Mouse (Mus musculus) intestine, embryonic 16.5 days (tissue): ENCODE data around the gene Rhov. TPM values are rescaled to one million over a fixed set of nuclear protein-coding genes. Genes with fewer than 3 reads are reported as not detected.

ENCODE experiments used
- ATAC-seq: fragments of 200-750 bp; cut with Nextera tagmentation; 2 replicates; pipeline ENCODE4 v1.8.0; 2017; ENCODE audit warnings: moderate TSS enrichment, moderate library complexity
- H3K27ac ChIP-seq: fragments of 300-500 bp; sonication (generic); 2 replicates; pipeline ENCODE4 v1.5.1; 2014; ENCODE audit warnings: mild to moderate bottlenecking, low read length
- H3K27me3 ChIP-seq: fragments of 300-500 bp; sonication (generic); replicated peaks from 2 replicates; pipeline ENCODE4 v1.6.1; 2014; ENCODE audit warnings: low read length, control low read depth, mixed read lengths; ENCODE audit not compliant: control insufficient read depth, insufficient read depth
- H3K36me3 ChIP-seq: fragments of 300-500 bp; sonication (generic); 2 replicates; pipeline ENCODE4 v1.6.1; 2014; ENCODE audit warnings: low read length, control low read depth; ENCODE audit not compliant: control insufficient read depth, insufficient read depth
- H3K4me1 ChIP-seq: fragments of 300-500 bp; sonication (generic); 2 replicates; pipeline ENCODE4 v1.6.1; 2014; ENCODE audit warnings: low read length, control low read depth, mixed read lengths; ENCODE audit not compliant: control insufficient read depth, insufficient read depth
- H3K4me2 ChIP-seq: fragments of 300-500 bp; sonication (generic); 2 replicates; pipeline ENCODE4 v1.6.1; 2014; ENCODE audit warnings: low read depth, low read length, control low read depth
- H3K4me3 ChIP-seq: fragments of 300-500 bp; sonication (generic); 2 replicates; pipeline ENCODE4 v1.5.1; 2014; ENCODE audit warnings: mild to moderate bottlenecking, low read length
- H3K9ac ChIP-seq: fragments of 300-500 bp; sonication (generic); 2 replicates; pipeline ENCODE4 v1.6.1; 2014; ENCODE audit warnings: low read depth, low read length
- H3K9me3 ChIP-seq: fragments of 300-500 bp; sonication (generic); 2 replicates; pipeline ENCODE4 v1.6.1; 2016; ENCODE audit warnings: low read length, control low read depth; ENCODE audit not compliant: control insufficient read depth
- WGBS: fragments of 180-500 bp; shearing (Covaris S2); extraction: QIAGEN DNeasy Blood & Tissue Kit; methylation state at CpG from one replicate; pipeline ENCODE4 v1.1.7; 2014; 5-methylcytosine and 5-hydroxymethylcytosine counted together
- polyA plus RNA-seq: library from polyadenylated mRNA; unstranded; fragments of >200 nt; fragmentation: Nextera tagmentation; extraction: Ambion mirVana; gene quantifications from 2 replicates; pipeline ENCODE4 v1.2.1, GENCODE M21; 2015

Gene Rhov
- polyA plus RNA-seq, 1 experiment from 2014 or later = 4.1 TPM

GRCm38 (mm10) chr2:119276926-119277325, 5.9 kb upstream of the Rhov start:
- H3K27me3 ChIP-seq = no peaks in the 10 kb centered on the region
- no peaks in the 10 kb centered on the region for H3K36me3 ChIP-seq
- 0 out of 2 replicates have a peak, but pooled peaks cover 3% of the 10 kb centered on the region for H3K4me1 ChIP-seq
- no peak overlapping the region for H3K9ac ChIP-seq
- no peak overlapping the region for H3K4me3 ChIP-seq
- no peak for ATAC-seq
- H3K9me3 ChIP-seq = no peaks in the 10 kb centered on the region
- 83% methylated on average over 7 of the region's 7 CpGs for WGBS
- H3K27ac ChIP-seq = no peak overlapping the region
- no peak overlapping the region for H3K4me2 ChIP-seq

- Histone ChIP-seq H3K27me3 (peaks cover 6% of the 10 kb centered on the region; the same call in 1 of the 2 replicates), H3K27ac (no peak overlapping the region)
- 85% methylated on average over 1 of the region's 1 CpGs for WGBS
These were observed 3.1 kb upstream of the Rhov start for GRCm38 (mm10) chr2:119274126-119274525.

DNA sequence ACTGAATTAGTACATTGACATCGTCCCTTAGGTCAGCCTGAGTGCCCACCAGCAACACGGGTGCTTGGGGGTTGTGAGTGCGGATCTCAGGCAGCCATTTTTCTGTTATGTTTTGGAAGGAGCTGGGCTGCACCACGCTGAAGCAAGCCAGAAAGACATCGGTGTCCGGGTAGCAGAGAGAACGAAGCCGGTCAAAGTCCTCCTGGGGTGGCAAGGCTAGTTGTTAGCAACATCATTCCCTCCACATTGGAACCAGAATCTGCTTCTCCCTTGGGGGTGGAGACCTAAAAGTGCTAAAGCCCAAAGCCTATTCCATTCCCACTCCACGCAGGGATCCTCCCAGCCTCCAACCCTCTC, 808 bp downstream of the Rhov start:
- Histone ChIP-seq H3K4me2 (peak overlapping the region; percentile 100), H3K9ac (peak overlapping the region; percentile 74), H3K4me3 (peak overlapping the region; percentile 68), H3K4me1 (peaks cover 14% of the 10 kb centered on the region), H3K27me3 (peaks cover 6% of the 10 kb centered on the region; the same call in 1 of the 2 replicates), H3K9me3 (no peaks in the 10 kb centered on the region), H3K36me3 (no peaks in the 10 kb centered on the region), H3K27ac (no peak overlapping the region)
- no peak for ATAC-seq
- 53% methylated on average over 9 of the region's 9 CpGs for WGBS

More at GRCm38 (mm10) chr2:119274126-119274525, 3.1 kb upstream of the Rhov start:
- Histone ChIP-seq H3K9me3 (no peaks in the 10 kb centered on the region), H3K4me2 (no peak overlapping the region), H3K36me3 (no peaks in the 10 kb centered on the region), H3K4me3 (no peak overlapping the region), H3K4me1 (peaks cover 10% of the 10 kb centered on the region; the same call in 1 of the 2 replicates), H3K9ac (no peak overlapping the region)
- ATAC-seq = no peak

DNA sequence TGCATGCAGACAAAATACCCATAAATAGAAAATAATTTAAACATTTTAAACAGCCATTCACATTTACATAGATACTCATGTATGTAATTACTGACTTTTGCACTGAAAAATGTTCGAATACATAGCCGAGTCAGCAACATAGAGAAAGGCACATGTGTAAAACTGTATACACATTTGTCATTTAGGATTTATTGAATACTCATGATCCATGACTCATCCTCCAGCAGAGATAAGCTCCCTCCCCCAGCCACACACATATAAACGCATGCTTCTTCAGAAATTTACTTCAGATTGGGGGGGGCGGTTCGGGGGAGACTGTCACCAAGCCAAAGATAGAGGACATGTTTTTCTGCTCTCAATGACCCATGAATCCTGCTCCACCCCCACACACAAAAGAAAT, 7.3 kb downstream of the Rhov start:
- H3K9ac ChIP-seq = no peak overlapping the region
- peaks cover 14% of the 10 kb centered on the region for H3K4me1 ChIP-seq
- WGBS = 61% methylated on average over 5 of the region's 5 CpGs
- no peak overlapping the region for H3K4me2 ChIP-seq
- ATAC-seq = no peak
- H3K27me3 ChIP-seq = no peaks in the 10 kb centered on the region
- H3K4me3 ChIP-seq = no peak overlapping the region
- no peaks in the 10 kb centered on the region for H3K36me3 ChIP-seq
- H3K27ac ChIP-seq = no peak overlapping the region
- no peaks in the 10 kb centered on the region for H3K9me3 ChIP-seq

- Histone ChIP-seq H3K9ac (no peak overlapping the region), H3K4me1 (peaks cover 11% of the 10 kb centered on the region), H3K9me3 (no peaks in the 10 kb centered on the region), H3K27ac (0 out of 2 replicates have a peak overlapping the region, but pooled peaks have one; percentile 14), H3K36me3 (no peaks in the 10 kb centered on the region), H3K4me2 (peak overlapping the region; percentile 1; the same call in 1 of the 2 replicates), H3K27me3 (no peaks in the 10 kb centered on the region), H3K4me3 (no peak overlapping the region)
- peak; percentile 88 for ATAC-seq
- 25% methylated on average over 8 of the region's 8 CpGs for WGBS
These were observed 8.1 kb downstream of the Rhov start for GRCm38 (mm10) chr2:119262978-119263377.

DNA sequence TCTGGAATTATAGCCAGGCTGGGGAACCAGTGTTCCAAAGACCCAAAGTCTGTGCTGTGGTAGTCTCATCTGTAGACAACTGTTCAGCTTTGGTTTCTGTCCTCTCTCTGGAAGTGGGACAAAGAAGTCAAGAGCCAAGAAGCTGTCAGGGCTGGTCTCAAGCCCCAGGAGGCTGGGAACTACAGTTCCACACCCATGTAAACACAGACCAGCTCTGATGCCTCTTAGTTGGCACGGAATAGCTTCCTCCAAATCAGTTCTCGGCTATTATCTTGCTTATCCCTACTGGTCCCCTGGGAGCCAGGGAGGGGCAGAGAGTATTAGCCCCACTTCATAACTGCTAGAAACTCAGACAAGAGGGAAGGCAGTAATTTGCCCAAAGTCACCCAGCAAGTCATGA, 9.7 kb downstream of the Rhov start:
- Histone ChIP-seq H3K4me3 (no peak overlapping the region), H3K27ac (no peak overlapping the region), H3K4me1 (peaks cover 11% of the 10 kb centered on the region), H3K4me2 (no peak overlapping the region), H3K36me3 (no peaks in the 10 kb centered on the region), H3K9ac (no peak overlapping the region), H3K9me3 (no peaks in the 10 kb centered on the region), H3K27me3 (no peaks in the 10 kb centered on the region)
- ATAC-seq = no peak
- WGBS = 28% methylated on average over 2 of the region's 2 CpGs

- peaks cover 11% of the 10 kb centered on the region for H3K4me1 ChIP-seq
- no peaks in the 10 kb centered on the region; the same call in 1 of the 2 replicates for H3K27me3 ChIP-seq
- ATAC-seq = no peak
- no peak overlapping the region for H3K27ac ChIP-seq
- H3K4me3 ChIP-seq = no peak overlapping the region
- H3K9me3 ChIP-seq = no peaks in the 10 kb centered on the region
- H3K36me3 ChIP-seq = no peaks in the 10 kb centered on the region
- WGBS = 75% methylated on average over 1 of the region's 1 CpGs
- no peak overlapping the region for H3K4me2 ChIP-seq
- no peak overlapping the region for H3K9ac ChIP-seq
These were observed 10.6 kb downstream of the Rhov start for GRCm38 (mm10) chr2:119260518-119260917.

GRCm38 (mm10) chr2:119254976-119255375, 16.1 kb downstream of the Rhov start:
- no peaks in the 10 kb centered on the region for H3K9me3 ChIP-seq
- H3K4me3 ChIP-seq = no peak overlapping the region
- H3K36me3 ChIP-seq = no peaks in the 10 kb centered on the region
- 24% methylated on average over 7 of the region's 7 CpGs for WGBS
- peaks cover 10% of the 10 kb centered on the region for H3K4me1 ChIP-seq
- no peak overlapping the region for H3K4me2 ChIP-seq
- no peak for ATAC-seq
- H3K27ac ChIP-seq = no peak overlapping the region
- H3K27me3 ChIP-seq = peaks cover 3% of the 10 kb centered on the region
- H3K9ac ChIP-seq = no peak overlapping the region

GRCm38 (mm10) chr2:119250826-119251478, 20.1 kb downstream of the Rhov start:
- Histone ChIP-seq H3K4me2 (peak overlapping the region; percentile 35), H3K4me1 (peaks cover 22% of the 10 kb centered on the region), H3K36me3 (no peaks in the 10 kb centered on the region), H3K9ac (peak overlapping the region; percentile 23; the same call in 1 of the 2 replicates), H3K9me3 (no peaks in the 10 kb centered on the region), H3K27me3 (peaks cover 3% of the 10 kb centered on the region), H3K4me3 (peak overlapping the region; percentile 8; the same call in 1 of the 2 replicates), H3K27ac (peak overlapping the region; percentile 80)
- peak; percentile 69 for ATAC-seq
- 10% methylated on average over 11 of the region's 11 CpGs for WGBS
